Mouse (Mus musculus): Measurements from ENCODE around the gene P2rx6. TPM values are rescaled to one million over a fixed set of nuclear protein-coding genes. Genes with fewer than 3 reads are reported as not detected.

P2rx6 gene
- polyA plus RNA-seq, 1 experiment from 2014 or later: 1.6 TPM

- TF ChIP-seq CTCF (IDR thresholded peaks at IDR 0.05; ENCODE audit: low read depth): peak; percentile 76
- Histone ChIP-seq H3K36me3 (ENCODE audit: insufficient read depth) (peaks cover 85% of the 10 kb centered on the region), H3K9me3 (ENCODE audit: low read depth, low read length) (no peaks in the 10 kb centered on the region), H3K9ac (no peak overlapping the region), H3K27ac (ENCODE audit: low read depth) (no peak overlapping the region), H3K4me3 (ENCODE audit: low read depth, low read length) (no peak overlapping the region), H3K27me3 (ENCODE audit: insufficient read depth, low read length) (no peaks in the 10 kb centered on the region), H3K4me1 (ENCODE audit: insufficient read depth) (no peaks in the 10 kb centered on the region), H3K4me2 (no peak overlapping the region)
- ATAC-seq (ENCODE audit: insufficient read depth) (peak; percentile 52; the same call in 1 of the 2 replicates), DNase-seq (peak; percentile 76)
- 60% methylated on average over 8 of the region's 8 CpGs for WGBS
These were observed 64.0 kb downstream of the P2rx6 start for GRCm38 (mm10) chr16:17625488-17626268.

- Histone ChIP-seq H3K9ac (no peak overlapping the region), H3K4me3 (ENCODE audit: low read depth, low read length) (no peak overlapping the region), H3K4me2 (no peak overlapping the region), H3K27ac (ENCODE audit: low read depth) (no peak overlapping the region), H3K36me3 (ENCODE audit: insufficient read depth) (peaks cover 89% of the 10 kb centered on the region), H3K27me3 (ENCODE audit: insufficient read depth, low read length) (no peaks in the 10 kb centered on the region), H3K9me3 (ENCODE audit: low read depth, low read length) (no peaks in the 10 kb centered on the region), H3K4me1 (ENCODE audit: insufficient read depth) (no peaks in the 10 kb centered on the region)
- TF ChIP-seq CTCF (IDR thresholded peaks at IDR 0.05; ENCODE audit: low read depth): no peak
- 95% methylated on average over 5 of the region's 5 CpGs for WGBS
- no peak for ATAC-seq (ENCODE audit: insufficient read depth)
- DNase-seq: no peak
These were observed 64.5 kb downstream of the P2rx6 start for GRCm38 (mm10) chr16:17626269-17626555.

Other genes with a start within 250 kb of the P2rx6 start
- gene Serpind1, start 230.5 kb upstream of the P2rx6 start, polyA plus RNA-seq (2014; fragmentation: Nextera tagmentation; extraction: Ambion mirVana): 0.12 and 0.25 TPM in 2 replicates
- 5.1 and 6.3 TPM in 2 replicates for gene Snap29, start 155.9 kb upstream of the P2rx6 start, polyA plus RNA-seq (2014; fragmentation: Nextera tagmentation; extraction: Ambion mirVana)
- gene Pi4ka, start 155.6 kb upstream of the P2rx6 start, polyA plus RNA-seq (2014; fragmentation: Nextera tagmentation; extraction: Ambion mirVana): 33.8 and 37.9 TPM in 2 replicates
- 61.9 and 74.1 TPM in 2 replicates for gene Crkl, start 109.9 kb upstream of the P2rx6 start, polyA plus RNA-seq (2014; fragmentation: Nextera tagmentation; extraction: Ambion mirVana)
- gene Aifm3, start 72.3 kb upstream of the P2rx6 start, polyA plus RNA-seq (2014; fragmentation: Nextera tagmentation; extraction: Ambion mirVana): 1.3 and 1.5 TPM in 2 replicates
- gene Lztr1, start 53.2 kb upstream of the P2rx6 start, polyA plus RNA-seq (2014; fragmentation: Nextera tagmentation; extraction: Ambion mirVana): 78.4 and 80.0 TPM in 2 replicates
- gene Thap7, start 30.7 kb upstream of the P2rx6 start, polyA plus RNA-seq (2014; fragmentation: Nextera tagmentation; extraction: Ambion mirVana): 47.4 and 51.4 TPM in 2 replicates
- 0.31 and 0.42 TPM in 2 replicates for gene Lrrc74b, start 638 bp upstream of the P2rx6 start, polyA plus RNA-seq (2014; fragmentation: Nextera tagmentation; extraction: Ambion mirVana)
- gene Slc7a4, start 21.3 kb downstream of the P2rx6 start, polyA plus RNA-seq (2014; fragmentation: Nextera tagmentation; extraction: Ambion mirVana): 6.2 and 8.0 TPM in 2 replicates
- gene Smpd4, start 57.5 kb downstream of the P2rx6 start, polyA plus RNA-seq (2014; fragmentation: Nextera tagmentation; extraction: Ambion mirVana): 45.4 and 45.7 TPM in 2 replicates
- 5.3 and 5.4 TPM in 2 replicates for gene Ccdc74a, start 84.6 kb downstream of the P2rx6 start, polyA plus RNA-seq (2014; fragmentation: Nextera tagmentation; extraction: Ambion mirVana)
- 40.8 and 46.0 TPM in 2 replicates for gene Med15, start 171.0 kb downstream of the P2rx6 start, polyA plus RNA-seq (2014; fragmentation: Nextera tagmentation; extraction: Ambion mirVana)
- 67.0 and 70.7 TPM in 2 replicates for gene Klhl22, start 197.7 kb downstream of the P2rx6 start, polyA plus RNA-seq (2014; fragmentation: Nextera tagmentation; extraction: Ambion mirVana)
- gene Scarf2, start 235.4 kb downstream of the P2rx6 start, polyA plus RNA-seq (2014; fragmentation: Nextera tagmentation; extraction: Ambion mirVana): 32.7 and 36.3 TPM in 2 replicates

All from lung, embryonic 14.5 days (tissue).